Mouse (Mus musculus) layer of hippocampus, adult 18-20 months (tissue): ENCODE results near the gene Olfr1383. TPM values are rescaled to one million over a fixed set of nuclear protein-coding genes. Genes with fewer than 3 reads are reported as not detected.
"Not testable (repeated sequence)": the region's sequence is repeated elsewhere in the genome, so short reads cannot be mapped to it uniquely, and the experiment has no call there.

Experiments
- DNase-seq, 2 experiments: peaks; one replicate each; pipeline ENCODE4 v3.0.0; 2022; ENCODE audit warnings: low spot score in 2 of 2
- long read RNA-seq: library from polyadenylated mRNA; stranded (forward); transcript quantifications from one replicate; pipeline ENCODE4 v2.0.0, GENCODE M21; 2021
- total RNA-seq, 2 experiments: library from RNA; stranded (reverse); gene quantifications; 2 replicates each; pipeline ENCODE4 v1.2.3; 2021

Gene Olfr1383
- under 1 TPM in 1 of 2 experiments, not detected in 1; 0.35 TPM for total RNA-seq
- long read RNA-seq, result 0 reads

- no peak for DNase-seq
Observed at GRCm38 (mm10) chr11:49519348-49519747, at the start of gene Olfr1383. Gene Olfr1383 (plus strand): TSS chr11:49519648.

GRCm38 (mm10) chr11:49485973-49486372 is 33.5 kb upstream of the Olfr1383 start:
- DNase-seq, result no peak

GRCm38 (mm10) chr11:49488770-49489169 is 30.7 kb upstream of the Olfr1383 start, which contains the start of gene Olfr1385:
Gene Olfr1385 (plus strand): TSS chr11:49489070.
- DNase-seq, result not testable (repeated sequence)

- DNase-seq, result no peak
Observed at GRCm38 (mm10) chr11:49518086-49518485, 1.4 kb upstream of the Olfr1383 start.

- no peak for DNase-seq
Observed at GRCm38 (mm10) chr11:49527947-49528346, 8.5 kb downstream of the Olfr1383 start, which contains the start of gene Olfr1382. Gene Olfr1382 (plus strand): TSS chr11:49528247.

- DNase-seq, result no peak
Observed at GRCm38 (mm10) chr11:49532761-49533160, 13.3 kb downstream of the Olfr1383 start.

GRCm38 (mm10) chr11:49536631-49537030 is 17.2 kb downstream of the Olfr1383 start:
- peak in 1 of 2 experiments; percentile 53 for DNase-seq

GRCm38 (mm10) chr11:49543149-49543548 is 23.7 kb downstream of the Olfr1383 start, which contains the start of gene Olfr1381:
Gene Olfr1381 (plus strand): TSS chr11:49543449.
- not testable (repeated sequence) for DNase-seq

- DNase-seq, result peak in 1 of 2 experiments; percentile 10
Observed at GRCm38 (mm10) chr11:49554033-49554432, 34.6 kb downstream of the Olfr1383 start.

- not testable (repeated sequence) for DNase-seq
Observed at GRCm38 (mm10) chr11:49556578-49556977, 37.1 kb downstream of the Olfr1383 start, which contains the start of gene Olfr1380. Gene Olfr1380 (plus strand): TSS chr11:49556878.

GRCm38 (mm10) chr11:49575054-49575453 is 55.6 kb downstream of the Olfr1383 start:
- not testable (repeated sequence) for DNase-seq

Other genes starting within 250 kb of the Olfr1383 start
- gene Olfr1393, start 241.3 kb upstream of the Olfr1383 start, total RNA-seq, result not detected
- under 1 TPM in 1 of 2 experiments, not detected in 1; 0.10 TPM for gene Olfr1392, start 234.4 kb upstream of the Olfr1383 start, total RNA-seq
- gene Olfr10, start 214.9 kb upstream of the Olfr1383 start, total RNA-seq, result not detected
- gene Olfr1391, start 196.9 kb upstream of the Olfr1383 start, total RNA-seq, result not detected
- gene Olfr1390, start 184.5 kb upstream of the Olfr1383 start, total RNA-seq, result not detected
- gene Olfr1389, start 96.6 kb upstream of the Olfr1383 start, total RNA-seq, result not detected
- gene Olfr1388, start 83.0 kb upstream of the Olfr1383 start, total RNA-seq, result under 1 TPM; 0.43 to 0.47 TPM
- gene Olfr1387, start 64.3 kb upstream of the Olfr1383 start, total RNA-seq, result not detected
- gene Olfr1386, start 54.6 kb upstream of the Olfr1383 start, total RNA-seq, result not detected
- not detected for gene Olfr1385, start 30.6 kb upstream of the Olfr1383 start, total RNA-seq
- gene Olfr1384, start 12.9 kb upstream of the Olfr1383 start, total RNA-seq, result not detected
- not detected for gene Olfr1382, start 8.6 kb downstream of the Olfr1383 start, total RNA-seq
- not detected for gene Olfr1381, start 23.8 kb downstream of the Olfr1383 start, total RNA-seq
- not detected for gene Olfr1380, start 37.2 kb downstream of the Olfr1383 start, total RNA-seq
- 1 to 10 TPM; 2.1 to 2.3 TPM for gene Flt4, start 89.6 kb downstream of the Olfr1383 start, total RNA-seq
- gene Scgb3a1, start 144.0 kb downstream of the Olfr1383 start, total RNA-seq, result not detected
- 10 to 100 TPM; 48.3 to 48.8 TPM for gene Cnot6, start 193.1 kb downstream of the Olfr1383 start, total RNA-seq